Mouse (Mus musculus): ENCODE results near the gene Zmynd15.
A peak's percentile ranks its signal among the peaks of the same experiment; 100 is the strongest.

Gene Zmynd15

DNA sequence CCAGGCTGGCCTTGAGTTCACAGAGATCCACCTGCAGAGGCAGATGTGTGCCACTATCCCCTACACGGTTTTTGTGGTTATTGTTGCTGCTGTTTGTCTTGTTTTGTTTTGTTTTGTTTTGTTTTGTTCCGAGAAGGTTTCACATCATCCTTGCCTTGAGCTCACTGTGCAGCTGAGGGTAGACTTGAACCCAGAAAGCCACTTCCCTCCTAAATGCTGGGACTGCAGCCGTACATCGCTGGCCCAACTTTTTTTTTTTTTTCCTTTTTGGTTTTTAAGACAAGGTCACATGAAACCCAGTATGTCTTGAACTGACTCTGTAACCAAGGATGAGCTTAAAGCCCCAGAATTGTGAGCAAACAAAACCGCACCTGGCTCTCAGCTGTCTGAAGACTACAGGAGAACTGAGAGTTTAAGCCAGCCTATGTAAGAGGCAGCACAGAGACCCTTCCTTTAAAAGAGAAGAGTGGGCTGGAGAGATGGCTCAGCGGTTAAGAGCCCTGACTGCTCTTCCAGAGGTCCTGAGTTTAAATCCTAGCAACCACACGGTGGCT, 47.8 kb downstream of the Zmynd15 start:
- no peak for DNase-seq

GRCm38 (mm10) chr11:70509753-70510564, 50.7 kb downstream of the Zmynd15 start:
- DNase-seq = peak; percentile 53

DNA sequence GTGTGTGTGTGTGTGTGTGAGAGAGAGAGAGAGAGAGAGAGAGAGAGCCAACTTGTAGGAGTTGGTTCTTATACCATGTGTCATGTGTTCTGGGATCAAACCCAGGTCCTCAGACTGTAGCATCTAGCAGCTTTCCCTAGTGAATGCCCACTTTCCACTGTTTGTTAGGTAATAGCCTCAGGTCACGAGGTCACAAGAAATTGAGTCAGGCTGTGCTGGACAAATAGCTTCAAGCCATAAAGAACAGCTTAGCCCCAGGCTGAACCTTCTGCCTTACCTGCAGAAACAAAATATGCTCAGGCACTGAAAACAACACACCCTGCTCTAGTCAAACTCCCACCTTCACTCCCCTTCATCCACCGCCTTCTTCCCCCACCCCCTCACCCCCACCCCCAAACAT, 52.0 kb downstream of the Zmynd15 start:
- DNase-seq = no peak

DNA sequence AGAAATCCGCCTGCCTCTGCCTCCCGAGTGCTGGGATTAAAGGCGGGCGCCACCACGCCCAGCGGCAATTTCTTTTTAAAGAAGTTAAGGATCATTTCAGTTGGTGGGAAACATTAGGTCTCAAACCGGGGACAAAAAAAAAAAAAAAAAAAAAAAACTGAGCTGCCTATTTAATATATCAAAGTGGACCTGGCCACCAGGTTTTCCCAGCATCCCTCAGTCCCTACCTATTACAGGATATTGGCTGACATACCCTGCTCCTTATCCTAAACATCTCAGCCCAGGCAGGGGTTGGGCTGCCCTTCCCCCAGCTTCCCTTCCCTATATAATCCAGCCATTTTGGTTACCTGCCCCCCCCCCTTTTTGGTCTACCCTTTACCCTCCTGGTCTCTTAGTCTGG, 52.6 kb downstream of the Zmynd15 start:
- DNase-seq = no peak

DNA sequence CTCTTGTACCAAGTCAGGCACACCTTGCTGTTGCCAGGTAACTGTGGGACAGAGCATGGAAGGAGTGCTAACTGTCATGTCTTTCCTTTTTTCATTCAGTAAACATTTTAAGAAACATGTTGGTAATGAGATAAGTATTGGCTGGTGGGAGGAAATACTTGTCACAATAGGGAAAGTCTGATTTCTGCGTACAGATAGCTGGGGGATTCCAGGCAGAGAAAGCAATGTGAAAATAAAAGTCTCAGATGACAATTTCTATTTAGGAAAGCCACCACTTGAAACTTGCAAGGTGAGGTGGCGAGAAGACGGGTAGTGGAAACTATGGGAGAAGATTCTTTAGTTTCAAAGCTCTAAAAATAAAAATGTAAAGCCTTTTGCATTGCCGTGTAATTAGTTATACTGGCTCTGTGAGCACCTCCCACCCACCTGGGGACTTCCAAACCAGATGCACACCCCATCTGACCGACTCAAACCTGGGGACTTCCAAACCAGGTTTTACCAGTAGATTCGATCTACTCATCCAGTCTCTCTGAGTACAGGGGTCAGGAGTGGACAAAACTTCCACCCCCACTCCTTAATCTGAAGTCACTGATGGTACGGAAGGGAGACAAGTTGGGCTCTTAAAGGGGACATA, 53.6 kb downstream of the Zmynd15 start:
- DNase-seq = no peak

GRCm38 (mm10) chr11:70513520-70513919, 54.3 kb downstream of the Zmynd15 start:
- no peak for DNase-seq

GRCm38 (mm10) chr11:70514288-70514687, 55.1 kb downstream of the Zmynd15 start, which contains the start of gene Vmo1:
TSS of gene Vmo1 (minus strand) at chr11:70514616.
- DNase-seq = no peak
